Mouse (Mus musculus) myocyte (in vitro differentiated cells): ENCODE results near the gene Krt9.

Experiments used
- CEBPB ChIP-seq: IDR thresholded peaks from 2 replicates; pipeline ENCODE4 v1.6.1; 2011; ENCODE audit warnings: mild to moderate bottlenecking, moderate library complexity; ENCODE audit not compliant: poor library complexity, insufficient read depth, severe bottlenecking
- E2F4 ChIP-seq: IDR thresholded peaks from one replicate; pipeline ENCODE4 v1.6.1; 2011; ENCODE audit warnings: mild to moderate bottlenecking, control low read depth, moderate library complexity; ENCODE audit not compliant: insufficient read depth
- MAX ChIP-seq: IDR thresholded peaks from one replicate; pipeline ENCODE4 v1.6.1; 2011; ENCODE audit warnings: low read depth, mild to moderate bottlenecking, control low read depth
- POLR2A ChIP-seq: IDR thresholded peaks from one replicate; pipeline ENCODE4 v1.6.1; 2011; ENCODE audit warnings: low read depth, mild to moderate bottlenecking, control low read depth, moderate library complexity; ENCODE audit not compliant: insufficient read length
- POLR2AphosphoS2 ChIP-seq: IDR thresholded peaks from one replicate; pipeline ENCODE4 v1.6.1; 2011; ENCODE audit warnings: low read depth, control low read depth; ENCODE audit not compliant: insufficient read length
- REST ChIP-seq: IDR thresholded peaks from one replicate; pipeline ENCODE4 v1.6.1; 2011; ENCODE audit warnings: mild to moderate bottlenecking, control low read depth, moderate library complexity; ENCODE audit not compliant: insufficient read depth, insufficient read length
- SRF ChIP-seq: IDR thresholded peaks from one replicate; pipeline ENCODE4 v1.6.1; 2011; ENCODE audit warnings: low read depth; ENCODE audit not compliant: control insufficient read depth, insufficient read length
- TCF12 ChIP-seq: IDR thresholded peaks from one replicate; pipeline ENCODE4 v1.6.1; 2011; ENCODE audit warnings: mild to moderate bottlenecking, control low read depth; ENCODE audit not compliant: poor library complexity, insufficient read depth, severe bottlenecking
- TCF3 ChIP-seq: IDR thresholded peaks from one replicate; pipeline ENCODE4 v1.6.1; 2011; ENCODE audit warnings: low read depth, control low read depth; ENCODE audit not compliant: insufficient read length
- USF1 ChIP-seq: IDR thresholded peaks from one replicate; pipeline ENCODE4 v1.6.1; 2011; ENCODE audit warnings: low read depth, mild to moderate bottlenecking, control low read depth, moderate library complexity

DNA sequence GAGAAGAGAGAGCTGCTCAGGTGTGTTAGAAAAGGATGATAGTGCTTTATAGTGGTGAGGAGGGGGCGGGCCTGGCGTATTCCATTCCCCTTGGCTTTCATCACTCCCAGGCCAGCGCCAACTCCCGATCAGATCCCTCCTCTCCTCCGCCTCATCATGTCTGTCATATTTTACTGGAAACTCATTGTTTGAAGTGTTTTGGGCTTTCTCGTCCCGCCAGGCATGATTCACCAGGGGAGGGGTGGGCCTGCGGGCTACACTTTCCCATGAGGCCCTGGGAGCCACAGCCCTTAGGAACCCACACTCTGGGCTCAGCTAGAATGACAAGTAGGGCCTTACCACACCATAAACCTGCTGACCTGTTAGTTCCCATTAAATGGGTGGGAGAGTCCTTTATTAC, 14.5 kb upstream of the Krt9 start, which contains the start of gene Krt14:
- no peak for TF ChIP-seq TCF12
- TF ChIP-seq MAX = no peak
- TF ChIP-seq USF1 = no peak
- TF ChIP-seq E2F4 = no peak
- TF ChIP-seq POLR2A = no peak
- no peak for TF ChIP-seq REST
- TF ChIP-seq POLR2AphosphoS2 = no peak
- no peak for TF ChIP-seq CEBPB
- TF ChIP-seq TCF3 = no peak
- no peak for TF ChIP-seq SRF
